Comparison of ENCODE assay signal across 1 mouse cellular context in the genomic region with DNA sequence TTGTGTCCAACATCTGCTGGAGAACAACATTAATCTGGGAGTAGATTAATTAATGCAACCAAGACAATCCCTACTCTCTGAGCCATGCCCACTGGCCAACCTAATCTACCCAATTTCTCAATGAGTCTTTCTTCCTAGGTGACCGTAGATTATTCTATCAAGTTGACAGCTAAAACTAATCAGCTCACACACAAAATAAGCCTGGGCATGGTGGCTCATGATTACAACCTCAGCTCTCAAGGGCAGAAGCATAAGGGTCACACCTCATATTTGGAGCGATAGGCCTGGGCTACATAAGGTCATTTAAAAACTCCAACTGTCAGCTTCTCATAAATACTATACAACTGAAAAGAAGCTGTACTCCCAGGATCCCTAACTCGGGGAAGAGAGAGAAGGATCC.
TF ChIP-seq lines count a peak whose summit lies in the region.

No protein-coding gene starts in this region.

TF ChIP-seq in MEL, 35 proteins besides CTCF, POLR2A, EP300 and RAD21 (continued from another document):
- no peak for TF ChIP-seq KAT2A (conservative IDR thresholded peaks at IDR 0.05; ENCODE audit: low read depth, low read length)
- TF ChIP-seq POLR2AphosphoS2 (IDR thresholded peaks at IDR 0.05; ENCODE audit: low read length), result no peak
